Mouse (Mus musculus): ENCODE data around the gene Cflar. TPM values are rescaled to one million over a fixed set of nuclear protein-coding genes. Genes with fewer than 3 reads are reported as not detected.

The Cflar gene
- polyA plus RNA-seq, 1 experiment from 2014 or later, result 29.7 TPM

DNA sequence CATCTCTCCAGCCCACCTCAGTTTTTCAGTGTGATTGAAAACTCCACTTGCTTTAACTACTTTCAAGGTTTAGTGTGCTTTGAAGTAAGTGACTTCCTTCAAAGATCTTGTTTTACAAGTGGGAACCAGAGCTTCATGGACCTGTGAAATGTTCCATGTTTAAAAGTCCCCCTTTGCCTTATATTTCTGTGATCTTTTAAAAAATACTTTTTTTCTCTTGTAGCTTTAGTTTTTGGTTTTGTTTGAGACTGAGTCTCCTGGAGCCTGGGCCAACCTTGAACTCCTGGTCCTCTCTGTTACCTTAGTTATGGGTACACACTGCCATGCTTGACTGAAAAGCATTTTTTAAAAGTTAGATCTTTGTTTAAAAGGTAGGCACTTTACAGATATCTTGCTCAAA, 4.2 kb downstream of the Cflar start:
- H3K4me1 ChIP-seq, result peaks cover 23% of the 10 kb centered on the region
- DNase-seq (ENCODE audit: low spot score), result no peak
- no peaks in the 10 kb centered on the region for H3K27me3 ChIP-seq (replicated peaks; ENCODE audit: low read depth, poor library complexity, severe bottlenecking)
- H3K9me3 ChIP-seq, result no peaks in the 10 kb centered on the region
- H3K27ac ChIP-seq (replicated peaks), result no peak overlapping the region
- H3K4me3 ChIP-seq, result no peak overlapping the region
- peaks cover 50% of the 10 kb centered on the region for H3K36me3 ChIP-seq (replicated peaks)

DNA sequence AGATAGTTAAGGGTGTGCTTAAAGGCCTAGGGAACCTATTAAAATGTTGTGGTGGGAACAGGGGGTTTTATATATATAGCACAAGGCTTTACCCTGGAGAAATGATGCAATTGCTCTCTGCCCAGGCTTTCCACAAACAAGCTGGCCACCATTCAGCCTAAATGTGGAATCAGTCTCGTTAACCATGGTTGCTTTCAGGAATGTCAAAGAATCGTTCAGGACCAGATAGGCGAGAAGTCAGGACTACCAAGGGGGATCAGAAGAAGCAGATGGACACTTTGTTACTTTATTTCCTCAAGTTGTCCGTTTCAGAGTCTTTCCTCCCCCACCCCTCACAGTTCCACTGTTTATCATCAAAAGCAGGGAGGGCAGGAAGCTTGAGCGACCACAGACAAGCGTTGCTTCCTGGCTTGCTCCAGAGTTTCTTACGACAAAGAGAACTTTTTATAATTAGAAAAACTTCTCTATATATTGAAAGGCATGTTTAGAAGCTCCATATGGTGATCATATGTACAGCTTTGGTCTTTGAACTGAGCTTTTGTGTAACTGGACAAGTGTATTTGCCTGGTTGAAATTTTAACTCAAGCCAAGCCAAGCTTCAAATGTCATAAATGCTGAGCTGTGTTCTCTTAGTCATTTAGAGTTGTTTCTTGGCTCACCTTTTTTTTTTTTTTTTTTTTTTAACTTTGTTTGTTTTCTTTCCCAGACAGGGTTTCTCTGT, 5.0 kb downstream of the Cflar start:
- DNase-seq (ENCODE audit: low spot score), result no peak
- H3K9me3 ChIP-seq, result no peaks in the 10 kb centered on the region
- H3K4me1 ChIP-seq, result peaks cover 20% of the 10 kb centered on the region
- no peak overlapping the region for H3K27ac ChIP-seq (replicated peaks)
- 69% methylated on average over 7 of the region's 7 CpGs for WGBS
- peaks cover 50% of the 10 kb centered on the region for H3K36me3 ChIP-seq (replicated peaks)
- no peak overlapping the region for H3K4me3 ChIP-seq
- no peaks in the 10 kb centered on the region for H3K27me3 ChIP-seq (replicated peaks; ENCODE audit: low read depth, poor library complexity, severe bottlenecking)

- H3K4me3 ChIP-seq, result no peak overlapping the region
- no peak overlapping the region for H3K27ac ChIP-seq (replicated peaks)
- no peaks in the 10 kb centered on the region for H3K27me3 ChIP-seq (replicated peaks; ENCODE audit: low read depth, poor library complexity, severe bottlenecking)
- peaks cover 50% of the 10 kb centered on the region for H3K36me3 ChIP-seq (replicated peaks)
- peaks cover 20% of the 10 kb centered on the region for H3K4me1 ChIP-seq
- WGBS, result 93% methylated on average over 4 of the region's 4 CpGs
- DNase-seq (ENCODE audit: low spot score), result no peak
- H3K9me3 ChIP-seq, result no peaks in the 10 kb centered on the region
These were observed 5.5 kb downstream of the Cflar start for GRCm38 (mm10) chr1:58716883-58717220.

- H3K27ac ChIP-seq (replicated peaks), result no peak overlapping the region
- H3K27me3 ChIP-seq (replicated peaks; ENCODE audit: low read depth, poor library complexity, severe bottlenecking), result no peaks in the 10 kb centered on the region
- H3K4me1 ChIP-seq, result peaks cover 20% of the 10 kb centered on the region
- no peaks in the 10 kb centered on the region for H3K9me3 ChIP-seq
- DNase-seq (ENCODE audit: low spot score), result no peak
- peaks cover 52% of the 10 kb centered on the region for H3K36me3 ChIP-seq (replicated peaks)
- H3K4me3 ChIP-seq, result no peak overlapping the region
- WGBS, result 92% methylated on average over 8 of the region's 8 CpGs
These were observed 6.4 kb downstream of the Cflar start for GRCm38 (mm10) chr1:58717589-58718270.

- Histone ChIP-seq H3K4me1 (peaks cover 24% of the 10 kb centered on the region), H3K36me3 (replicated peaks) (peaks cover 54% of the 10 kb centered on the region), H3K27ac (replicated peaks) (no peak overlapping the region), H3K9me3 (no peaks in the 10 kb centered on the region), H3K4me3 (no peak overlapping the region), H3K27me3 (replicated peaks; ENCODE audit: low read depth, poor library complexity, severe bottlenecking) (no peaks in the 10 kb centered on the region)
- 90% methylated on average over 7 of the region's 7 CpGs for WGBS
- DNase-seq (ENCODE audit: low spot score), result no peak
These were observed 8.1 kb downstream of the Cflar start for GRCm38 (mm10) chr1:58719356-58719945.

DNA sequence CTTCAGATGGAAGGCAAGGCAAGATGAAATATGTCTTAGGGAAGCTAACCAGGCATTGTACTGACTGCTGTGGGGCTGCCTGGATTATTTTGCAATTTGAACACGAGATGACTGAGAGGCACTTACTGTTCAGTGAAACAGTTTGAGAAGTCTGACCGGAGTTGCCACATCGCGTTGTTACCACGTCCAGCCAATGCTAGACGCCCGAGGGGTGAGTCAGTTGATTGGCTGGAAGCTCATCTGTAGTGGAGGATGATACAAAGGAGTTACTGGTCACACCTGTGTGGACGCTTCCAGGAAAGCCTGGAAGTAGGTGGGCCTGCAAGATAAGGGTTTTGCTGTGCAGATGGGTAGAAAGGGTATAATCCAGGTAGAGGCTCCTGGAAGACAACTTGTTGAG, 8.8 kb downstream of the Cflar start:
- Histone ChIP-seq H3K9me3 (no peaks in the 10 kb centered on the region), H3K36me3 (replicated peaks) (peaks cover 49% of the 10 kb centered on the region), H3K4me1 (peaks cover 22% of the 10 kb centered on the region), H3K27ac (replicated peaks) (no peak overlapping the region), H3K4me3 (no peak overlapping the region), H3K27me3 (replicated peaks; ENCODE audit: low read depth, poor library complexity, severe bottlenecking) (no peaks in the 10 kb centered on the region)
- WGBS, result 91% methylated on average over 8 of the region's 8 CpGs
- DNase-seq (ENCODE audit: low spot score), result no peak

DNA sequence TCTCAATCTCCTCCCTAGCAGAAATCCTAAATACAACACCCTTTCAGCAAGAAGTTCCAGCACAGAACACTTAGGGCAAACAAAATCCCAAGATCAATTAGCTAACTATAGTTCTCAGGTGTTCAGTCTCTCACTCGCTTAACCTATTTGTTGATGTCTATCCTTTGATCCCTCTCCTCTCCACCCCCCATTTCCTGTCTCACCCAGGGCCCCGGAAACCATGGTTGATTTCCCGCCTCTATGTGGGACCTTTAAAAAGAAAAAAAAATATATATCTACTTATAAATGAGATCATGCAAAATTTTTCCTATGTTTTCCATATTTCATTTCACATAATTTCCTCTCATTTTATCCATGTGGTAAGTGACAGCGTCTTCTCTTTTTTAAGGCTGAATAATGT, 9.7 kb downstream of the Cflar start:
- H3K27me3 ChIP-seq (replicated peaks; ENCODE audit: low read depth, poor library complexity, severe bottlenecking), result no peaks in the 10 kb centered on the region
- peaks cover 46% of the 10 kb centered on the region for H3K36me3 ChIP-seq (replicated peaks)
- H3K9me3 ChIP-seq, result no peaks in the 10 kb centered on the region
- H3K27ac ChIP-seq (replicated peaks), result no peak overlapping the region
- 85% methylated on average over 4 of the region's 4 CpGs for WGBS
- no peak overlapping the region for H3K4me3 ChIP-seq
- no peak for DNase-seq (ENCODE audit: low spot score)
- H3K4me1 ChIP-seq, result peaks cover 16% of the 10 kb centered on the region

DNA sequence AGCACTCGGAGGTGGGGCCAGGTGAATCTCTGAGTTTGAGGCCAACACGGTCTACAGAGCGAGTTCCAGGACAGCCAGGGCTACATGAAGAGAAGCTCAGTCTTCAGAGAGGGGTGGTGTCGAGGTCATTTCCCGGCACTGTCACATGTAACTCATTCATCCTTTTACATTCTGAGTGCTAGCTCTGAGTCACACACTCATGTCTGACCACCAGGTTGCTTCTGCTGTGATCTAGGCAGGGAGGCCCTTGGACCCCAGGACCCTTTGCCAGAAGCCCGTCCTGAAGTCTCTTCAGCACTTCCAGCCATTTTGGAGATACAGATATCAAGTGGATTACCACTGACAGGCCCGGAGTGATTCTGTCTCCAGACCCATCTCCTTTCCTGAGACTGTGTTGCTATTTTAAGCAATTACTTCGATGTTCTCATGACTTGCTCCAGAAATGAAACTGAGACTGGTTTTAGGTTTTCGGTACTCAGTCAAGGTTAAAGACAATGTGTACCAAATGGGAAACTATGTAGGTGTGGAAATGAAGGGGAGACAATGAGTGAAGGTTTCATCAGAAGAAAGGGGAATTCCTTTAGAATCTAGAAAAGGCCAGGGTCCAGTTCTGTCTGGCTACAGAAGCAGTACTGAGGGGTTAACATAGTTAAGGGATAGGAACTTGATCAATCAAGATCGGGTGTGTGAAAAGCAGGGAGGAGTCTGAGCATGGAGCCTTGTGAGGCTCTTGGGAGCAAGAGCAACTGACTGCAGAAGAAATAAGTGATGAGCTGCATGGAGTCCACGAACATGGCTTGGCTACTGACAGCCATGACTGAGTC, 11.0 kb downstream of the Cflar start:
- Histone ChIP-seq H3K27me3 (replicated peaks; ENCODE audit: low read depth, poor library complexity, severe bottlenecking) (no peaks in the 10 kb centered on the region), H3K4me1 (peaks cover 14% of the 10 kb centered on the region), H3K4me3 (no peak overlapping the region), H3K27ac (replicated peaks) (no peak overlapping the region), H3K9me3 (no peaks in the 10 kb centered on the region), H3K36me3 (replicated peaks) (peaks cover 44% of the 10 kb centered on the region)
- no peak for DNase-seq (ENCODE audit: low spot score)
- 92% methylated on average over 11 of the region's 11 CpGs for WGBS

- no peak overlapping the region for H3K4me3 ChIP-seq
- H3K27me3 ChIP-seq (replicated peaks; ENCODE audit: low read depth, poor library complexity, severe bottlenecking), result no peaks in the 10 kb centered on the region
- no peak for DNase-seq (ENCODE audit: low spot score)
- H3K9me3 ChIP-seq, result no peaks in the 10 kb centered on the region
- WGBS, result 57% methylated on average over 7 of the region's 7 CpGs
- H3K36me3 ChIP-seq (replicated peaks), result peaks cover 45% of the 10 kb centered on the region
- peaks cover 14% of the 10 kb centered on the region for H3K4me1 ChIP-seq
- no peak overlapping the region for H3K27ac ChIP-seq (replicated peaks)
These were observed 11.9 kb downstream of the Cflar start for GRCm38 (mm10) chr1:58723062-58723808.

GRCm38 (mm10) chr1:58723809-58724405, 12.6 kb downstream of the Cflar start:
- Histone ChIP-seq H3K4me1 (peaks cover 14% of the 10 kb centered on the region), H3K4me3 (no peak overlapping the region), H3K9me3 (no peaks in the 10 kb centered on the region), H3K36me3 (replicated peaks) (peaks cover 50% of the 10 kb centered on the region), H3K27ac (replicated peaks) (no peak overlapping the region), H3K27me3 (replicated peaks; ENCODE audit: low read depth, poor library complexity, severe bottlenecking) (no peaks in the 10 kb centered on the region)
- 59% methylated on average over 7 of the region's 7 CpGs for WGBS
- DNase-seq (ENCODE audit: low spot score), result no peak

- Histone ChIP-seq H3K9me3 (no peaks in the 10 kb centered on the region), H3K36me3 (replicated peaks) (peaks cover 50% of the 10 kb centered on the region), H3K4me3 (no peak overlapping the region), H3K27me3 (replicated peaks; ENCODE audit: low read depth, poor library complexity, severe bottlenecking) (no peaks in the 10 kb centered on the region), H3K4me1 (peaks cover 14% of the 10 kb centered on the region), H3K27ac (replicated peaks) (no peak overlapping the region)
- WGBS, result 47% methylated on average over 9 of the region's 9 CpGs
- DNase-seq (ENCODE audit: low spot score), result no peak
These were observed 13.2 kb downstream of the Cflar start for GRCm38 (mm10) chr1:58724533-58724932.

DNA sequence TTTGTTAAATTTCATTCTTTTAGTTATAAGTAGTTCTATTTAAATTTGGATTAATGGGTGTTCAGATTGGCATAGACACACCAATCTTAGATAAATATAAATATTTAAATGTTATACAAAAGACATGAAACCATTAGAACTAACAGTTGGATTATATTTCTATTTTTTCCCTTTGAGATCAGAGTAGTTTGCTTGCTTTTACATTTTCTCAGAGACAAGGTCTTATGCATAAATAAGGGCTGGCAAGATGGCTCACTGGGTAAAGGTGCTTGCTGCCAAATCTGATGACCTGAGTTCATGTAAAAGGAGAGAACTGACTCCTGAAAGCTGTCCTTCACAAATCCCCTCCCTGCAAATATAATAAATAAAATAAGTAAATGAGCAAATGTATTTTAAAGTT, 13.8 kb downstream of the Cflar start:
- Histone ChIP-seq H3K4me3 (no peak overlapping the region), H3K4me1 (peaks cover 14% of the 10 kb centered on the region), H3K36me3 (replicated peaks) (peaks cover 50% of the 10 kb centered on the region), H3K27ac (replicated peaks) (no peak overlapping the region), H3K27me3 (replicated peaks; ENCODE audit: low read depth, poor library complexity, severe bottlenecking) (no peaks in the 10 kb centered on the region), H3K9me3 (no peaks in the 10 kb centered on the region)
- no peak for DNase-seq (ENCODE audit: low spot score)
